16 mouse cellular contexts compared by ENCODE assay signal in genomic region chr11:59067921-59068320, GRCm38 (mm10).
"Had no signal": no experiment of that assay in that cellular context is flagged by ENCODE, and none has a peak within 500 bp of the region (broad histone marks: within the 10 kb centered on the region; RNA-seq: fewer than 3 reads in every experiment).

No protein-coding gene starts in this region.

- H3K36me3 ChIP-seq: limb, embryonic 12.5 days; limb, embryonic 15.5 days had no signal

- H3K4me2 ChIP-seq: limb, embryonic 12.5 days; limb, embryonic 15.5 days; liver, embryonic 11.5 days; lung, embryonic 14.5 days had no signal

- DNase-seq: kidney, adult 8-10 months; kidney, postnatal 36 days; left cerebral cortex, postnatal 4 days; liver, postnatal 0 days; lung, embryonic 14.5 days; midbrain, embryonic 14.5 days; thymus, adult 2 months; thymus, postnatal 14 days; thymus, postnatal 4 days had no signal

- H3K9ac ChIP-seq: limb, embryonic 12.5 days; limb, embryonic 15.5 days; liver, embryonic 14.5 days; liver, postnatal 0 days; lung, embryonic 14.5 days had no signal

- H3K9me3 ChIP-seq: limb, embryonic 12.5 days; limb, embryonic 15.5 days had no signal

- ATAC-seq: intestine, postnatal 0 days; liver, postnatal 0 days; lung, postnatal 0 days had no signal

- H3K4me1 ChIP-seq: limb, embryonic 12.5 days; limb, embryonic 15.5 days had no signal

- H3K4me3 ChIP-seq: limb, embryonic 12.5 days; limb, embryonic 15.5 days had no signal

- H3K27ac ChIP-seq: limb, embryonic 12.5 days; limb, embryonic 15.5 days; liver, embryonic 14.5 days; macrophage had no signal
